Mouse (Mus musculus) Patski (cell line): ENCODE results near the gene Fshr. TPM values are rescaled to one million over a fixed set of nuclear protein-coding genes. Genes with fewer than 3 reads are reported as not detected.
"Not testable (repeated sequence)": the region's sequence is repeated elsewhere in the genome, so short reads cannot be mapped to it uniquely, and the experiment has no call there.

Experiments used
- ATAC-seq: fragments of 100-300 bp; one replicate; pipeline ENCODE4 v1.8.0; 2021
- CTCF ChIA-PET: fragments of 350-600 bp; sonication (Branson Sonifier 250); formaldehyde crosslinking; loops from one replicate; lab custom pipeline; 2022; ENCODE audit warnings: inconsistent platforms; lab: Charles Lee
- POLR2A ChIA-PET: fragments of 350-600 bp; sonication (Branson Sonifier 250); formaldehyde crosslinking; loops from one replicate; lab custom pipeline; 2022; ENCODE audit warnings: antibody characterized with exemption, inconsistent platforms; lab: Charles Lee
- DNase-seq: peaks from one replicate; pipeline ENCODE4 v3.0.0-alpha.2; 2011; ENCODE audit warnings: low read depth, low spot score
- H3K27me3 ChIP-seq: fragments of 371-371 bp; one replicate; pipeline ENCODE4 v1.5.1; 2021
- CTCF ChIP-seq: fragments of 100-300 bp; IDR thresholded peaks from one replicate; pipeline ENCODE4 v1.5.1; 2021
- in situ Hi-C: fragments of 300-500 bp; cut with MboI; formaldehyde crosslinking; loops from 3 replicates; pipeline ENCODE4 v1.11.1; 2018; ENCODE audit warnings: low pct_unique_long_range_greater_than_20kb, mixed read lengths
- polyA plus RNA-seq: library from polyadenylated mRNA; unstranded; gene quantifications from one replicate; pipeline ENCODE4 v1.2.3, GENCODE M21; 2021

Gene Fshr
- polyA plus RNA-seq = not detected

- in situ Hi-C loops = no loop called here
- H3K27me3 ChIP-seq = no peaks in the 10 kb centered on the region
- ATAC-seq = no peak
- CTCF ChIA-PET = interaction anchor here (1.2 kb wide), 1 partner anchor 11 kb away, joined by 4 read pairs; no protein-coding TSS in a partner anchor
- no peak for DNase-seq
- no peak for TF ChIP-seq CTCF
- POLR2A ChIA-PET = no interaction called here
Observed at GRCm38 (mm10) chr17:89200575-89200974, at the start of gene Fshr. Gene Fshr (minus strand): TSS chr17:89200675.

DNA sequence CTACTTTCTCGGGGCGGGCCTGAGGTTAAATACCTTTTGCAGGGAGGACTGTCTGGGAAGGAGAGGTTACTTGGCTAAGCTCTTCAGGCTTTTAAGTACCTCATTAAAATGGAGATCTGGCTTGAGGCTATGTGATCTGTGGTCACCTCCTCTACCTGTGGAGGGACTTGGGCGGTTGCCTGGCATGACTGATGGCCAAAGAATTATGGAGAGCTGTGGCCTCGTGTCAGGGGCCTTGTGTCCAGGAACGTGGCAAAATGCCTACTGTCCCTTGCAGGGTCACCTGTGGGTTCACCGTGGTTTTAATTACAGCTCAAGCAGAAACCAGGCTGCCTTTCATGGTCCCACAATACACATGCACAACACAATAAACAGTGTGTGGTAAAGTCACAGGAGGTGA lies 1.7 kb upstream of the Fshr start:
- DNase-seq (no peak), ATAC-seq (no peak)
- POLR2A ChIA-PET = no interaction called here
- no peak for TF ChIP-seq CTCF
- no peaks in the 10 kb centered on the region for H3K27me3 ChIP-seq
- in situ Hi-C loops = no loop called here
- CTCF ChIA-PET = no interaction called here

- in situ Hi-C loops = no loop called here
- ChIA-PET CTCF (interaction anchor here (1.2 to 1.5 kb wide), 2 partner anchors 12 to 15 kb away, joined by 3 to 5 read pairs; no protein-coding TSS in a partner anchor), POLR2A (no interaction called here)
- TF ChIP-seq CTCF = no peak
- DNase-seq (no peak), ATAC-seq (no peak)
- no peaks in the 10 kb centered on the region for H3K27me3 ChIP-seq
Observed at GRCm38 (mm10) chr17:89173545-89173944, 26.9 kb downstream of the Fshr start.

GRCm38 (mm10) chr17:89164773-89165172 lies 35.7 kb downstream of the Fshr start:
- no peaks in the 10 kb centered on the region for H3K27me3 ChIP-seq
- no peak for DNase-seq
- ChIA-PET POLR2A (no interaction called here), CTCF (no interaction called here)
- in situ Hi-C loops = no loop called here
- no peak for ATAC-seq
- TF ChIP-seq CTCF = no peak

GRCm38 (mm10) chr17:89162475-89162874 lies 38.0 kb downstream of the Fshr start:
- POLR2A ChIA-PET = no interaction called here
- DNase-seq (no peak), ATAC-seq (no peak)
- in situ Hi-C loops = no loop called here
- TF ChIP-seq CTCF = no peak
- CTCF ChIA-PET = no interaction called here
- H3K27me3 ChIP-seq = no peaks in the 10 kb centered on the region

- POLR2A ChIA-PET = not testable (repeated sequence)
Observed at GRCm38 (mm10) chr17:89159343-89159742, 41.1 kb downstream of the Fshr start.

DNA sequence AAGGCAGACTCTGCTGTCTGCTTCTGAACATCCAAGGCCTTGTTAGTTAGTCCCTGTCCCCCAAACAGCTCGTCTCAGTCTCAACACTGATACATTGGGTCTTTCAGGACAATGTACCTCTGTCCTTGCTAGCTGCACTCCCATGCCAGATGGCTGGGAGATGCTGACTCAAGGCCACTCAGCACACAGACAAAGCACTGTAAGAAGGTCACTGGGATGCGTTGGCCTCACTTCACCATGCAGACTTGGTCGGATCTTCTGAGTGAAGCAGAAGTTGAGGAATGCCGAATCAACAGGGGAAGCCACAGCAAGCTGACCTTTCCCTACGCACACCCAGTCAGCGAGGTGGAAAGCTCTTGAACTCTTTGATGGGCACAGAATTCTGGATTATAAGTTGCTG lies 55.7 kb downstream of the Fshr start:
- CTCF ChIA-PET = no interaction called here
- no peak for DNase-seq

More at GRCm38 (mm10) chr17:89159343-89159742, 41.1 kb downstream of the Fshr start:
- DNase-seq, in situ Hi-C loops, ATAC-seq, H3K27me3 ChIP-seq: not testable (repeated sequence)
- CTCF ChIA-PET = interaction anchor here (1.2 kb wide), 1 partner anchor 15 kb away, joined by 3 read pairs; no protein-coding TSS in a partner anchor

GRCm38 (mm10) chr17:89120023-89120422 lies 80.5 kb downstream of the Fshr start:
- H3K27me3 ChIP-seq = no peaks in the 10 kb centered on the region
- in situ Hi-C loops = no loop called here
- DNase-seq = no peak
- CTCF ChIA-PET = no interaction called here
- POLR2A ChIA-PET = no interaction called here
- no peak for TF ChIP-seq CTCF
- ATAC-seq = no peak

More for the DNA sequence above, 55.7 kb downstream of the Fshr start:
- TF ChIP-seq CTCF = no peak
- POLR2A ChIA-PET = no interaction called here
- ATAC-seq = no peak
- in situ Hi-C loops = no loop called here
- H3K27me3 ChIP-seq = no peaks in the 10 kb centered on the region

GRCm38 (mm10) chr17:89119250-89119649 lies 81.2 kb downstream of the Fshr start:
- in situ Hi-C loops = no loop called here
- ChIA-PET CTCF (no interaction called here), POLR2A (no interaction called here)
- no peak for TF ChIP-seq CTCF
- no peak for ATAC-seq
- H3K27me3 ChIP-seq = no peaks in the 10 kb centered on the region
- DNase-seq = no peak

GRCm38 (mm10) chr17:89113944-89114343 lies 86.5 kb downstream of the Fshr start:
- no peak for TF ChIP-seq CTCF

GRCm38 (mm10) chr17:89100719-89101350 lies 99.6 kb downstream of the Fshr start:
- in situ Hi-C loops = no loop called here
- no peak for DNase-seq
- ATAC-seq = no peak
- POLR2A ChIA-PET = no interaction called here
- no peak for TF ChIP-seq CTCF
- CTCF ChIA-PET = no interaction called here
- H3K27me3 ChIP-seq = peaks cover 5% of the 10 kb centered on the region

More at GRCm38 (mm10) chr17:89113944-89114343, 86.5 kb downstream of the Fshr start:
- ATAC-seq = no peak
- in situ Hi-C loops = no loop called here
- no peaks in the 10 kb centered on the region for H3K27me3 ChIP-seq
- POLR2A ChIA-PET = no interaction called here
- no peak for DNase-seq
- CTCF ChIA-PET = no interaction called here

- POLR2A ChIA-PET, in situ Hi-C loops, CTCF ChIA-PET: not testable (repeated sequence)
Observed at GRCm38 (mm10) chr17:89099733-89100132, 100.7 kb downstream of the Fshr start.

More at GRCm38 (mm10) chr17:89099733-89100132, 100.7 kb downstream of the Fshr start:
- H3K27me3 ChIP-seq, ATAC-seq, DNase-seq: not testable (repeated sequence)
